ENCODE assay signal across 8 mouse cellular contexts in the genomic region with DNA sequence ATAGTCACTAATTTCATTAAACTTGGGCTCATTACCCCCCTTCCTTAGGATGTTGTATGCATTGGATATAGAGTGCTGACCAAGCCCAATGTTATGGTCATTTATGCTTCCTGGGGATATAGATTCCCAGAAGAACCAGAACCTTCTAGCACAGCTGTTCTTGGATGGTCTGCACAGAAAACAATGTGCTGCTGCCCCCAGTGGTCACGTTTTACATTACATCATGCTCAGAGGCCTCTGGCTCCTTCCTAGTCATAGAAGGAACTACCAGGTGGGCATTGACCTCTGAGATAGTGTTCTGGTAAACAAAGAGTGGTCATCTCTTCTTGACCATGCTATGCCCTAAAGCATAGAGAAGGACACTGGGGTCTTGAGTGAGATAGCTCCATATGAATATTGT.
DNase-seq lines count a peak whose midpoint lies in the region; ATAC-seq and TF ChIP-seq lines count a peak whose summit lies in the region.
"Had no signal": no experiment of that assay in that cellular context is flagged by ENCODE, and none has a peak within 500 bp of the region (broad histone marks: within the 10 kb centered on the region; RNA-seq: fewer than 3 reads in every experiment).

No protein-coding gene starts in this region.

- H3K4me3 ChIP-seq in kidney, embryonic 15.5 days (replicated peaks), result no peak overlapping the region
- no peak overlapping the region for H3K4me3 ChIP-seq in E14TG2a.4 (replicated peaks; ENCODE audit: low read length)
- no peak overlapping the region for H3K4me3 ChIP-seq in forebrain, embryonic 11.5 days (ENCODE audit: low read depth, low read length)
- H3K4me3 ChIP-seq: heart, embryonic 15.5 days had no signal

- peak; percentile 80 for TF ChIP-seq CTCF in E14TG2a.4 (conservative IDR thresholded peaks at IDR 0.05; ENCODE audit: low read length)

- no peaks in the 10 kb centered on the region for H3K36me3 ChIP-seq in kidney, embryonic 15.5 days
- peaks cover 3% of the 10 kb centered on the region; the same call in 1 of the 2 replicates for H3K36me3 ChIP-seq in E14TG2a.4 (ENCODE audit: insufficient read depth, low read length)
- no peaks in the 10 kb centered on the region for H3K36me3 ChIP-seq in forebrain, embryonic 11.5 days (ENCODE audit: control insufficient read depth, insufficient read depth, low read length)
- H3K36me3 ChIP-seq: heart, embryonic 15.5 days had no signal

- H3K9me3 ChIP-seq in kidney, embryonic 15.5 days (replicated peaks), result no peaks in the 10 kb centered on the region
- H3K9me3 ChIP-seq in E14TG2a.4 (ENCODE audit: low read length), result no peaks in the 10 kb centered on the region
- H3K9me3 ChIP-seq in forebrain, embryonic 11.5 days (ENCODE audit: control insufficient read depth, low read length), result no peaks in the 10 kb centered on the region
- H3K9me3 ChIP-seq: heart, embryonic 15.5 days had no signal

- no peak overlapping the region for H3K9ac ChIP-seq in kidney, embryonic 15.5 days
- H3K9ac ChIP-seq in forebrain, embryonic 11.5 days (ENCODE audit: low read length), result no peak overlapping the region
- H3K9ac ChIP-seq: heart, embryonic 15.5 days had no signal

- no peaks in the 10 kb centered on the region for H3K27me3 ChIP-seq in kidney, embryonic 15.5 days
- H3K27me3 ChIP-seq in E14TG2a.4 (ENCODE audit: insufficient read depth, low read length), result no peaks in the 10 kb centered on the region
- H3K27me3 ChIP-seq in forebrain, embryonic 11.5 days (ENCODE audit: control insufficient read depth, insufficient read depth, low read length), result no peaks in the 10 kb centered on the region
- H3K27me3 ChIP-seq: heart, embryonic 15.5 days had no signal

- peak; percentile 17 for DNase-seq in kidney, adult 18-20 months
- peak; percentile 50 for DNase-seq in 3T3-L1 (ENCODE audit: low read depth, low spot score)
- DNase-seq in kidney, postnatal 14 days, result peak; percentile 9
- DNase-seq in thymus, postnatal 14 days, result peak; percentile 23
- no peak for DNase-seq in forebrain, embryonic 11.5 days (ENCODE audit: low spot score)

- H3K4me1 ChIP-seq in kidney, embryonic 15.5 days, result no peaks in the 10 kb centered on the region
- H3K4me1 ChIP-seq in E14TG2a.4 (replicated peaks; ENCODE audit: low read depth, low read length), result peaks cover 3% of the 10 kb centered on the region; the same call in 1 of the 2 replicates
- H3K4me1 ChIP-seq in forebrain, embryonic 11.5 days (replicated peaks; ENCODE audit: control insufficient read depth, insufficient read depth, low read length), result no peaks in the 10 kb centered on the region
- H3K4me1 ChIP-seq: heart, embryonic 15.5 days had no signal

- no peak overlapping the region for H3K4me2 ChIP-seq in kidney, embryonic 15.5 days
- H3K4me2 ChIP-seq in forebrain, embryonic 11.5 days (ENCODE audit: low read depth, low read length, severe bottlenecking), result no peak overlapping the region
- H3K4me2 ChIP-seq: heart, embryonic 15.5 days had no signal

- WGBS in kidney, embryonic 15.5 days, result 9% methylated on average over 1 of the region's 1 CpGs
- WGBS in forebrain, embryonic 11.5 days, result 0% methylated on average over 1 of the region's 1 CpGs

- ATAC-seq in kidney, embryonic 15.5 days (replicated peaks; ENCODE audit: low FRiP score), result no peak
- ATAC-seq in forebrain, embryonic 11.5 days (replicated peaks; ENCODE audit: low FRiP score), result no peak

- H3K27ac ChIP-seq in kidney, embryonic 15.5 days, result no peak overlapping the region
- H3K27ac ChIP-seq in forebrain, embryonic 11.5 days (ENCODE audit: low read depth, low read length), result no peak overlapping the region
- H3K27ac ChIP-seq: heart, embryonic 15.5 days had no signal
